Mouse (Mus musculus): ENCODE results near the gene Olfr1497.

DNA sequence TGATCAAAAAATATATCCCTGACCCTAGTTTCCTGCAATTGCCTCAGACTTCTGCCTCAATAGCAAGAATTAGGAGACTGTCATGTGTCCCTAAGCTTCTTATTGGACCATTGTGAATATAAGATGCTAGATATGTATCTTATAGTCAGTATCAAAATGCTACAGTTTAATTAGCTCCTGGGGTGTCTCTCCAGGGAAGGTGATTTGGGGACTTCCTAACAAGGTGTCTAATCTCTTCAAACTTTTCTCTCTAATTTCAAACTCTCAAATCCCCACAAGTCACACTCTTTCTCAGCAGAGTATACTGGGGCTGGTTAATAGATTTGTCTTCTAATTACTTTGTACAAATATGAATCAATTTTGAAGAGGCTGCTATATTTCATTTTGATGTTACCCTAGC, at the start of gene Olfr1497:
- TF ChIP-seq ZC3H11A (IDR thresholded peaks at IDR 0.05; ENCODE audit: low read depth, low read length) = no peak
- TF ChIP-seq SIN3A (IDR thresholded peaks at IDR 0.05; ENCODE audit: low read length) = no peak
- no peak for TF ChIP-seq NRF1 (IDR thresholded peaks at IDR 0.05; ENCODE audit: insufficient read depth, low read depth, low read length, poor library complexity, severe bottlenecking)
- TF ChIP-seq TAL1 (IDR thresholded peaks at IDR 0.05; ENCODE audit: low read length) = no peak
- no peak for TF ChIP-seq CTCF (IDR thresholded peaks at IDR 0.05 in 2 of 3, conservative IDR thresholded peaks at IDR 0.05 in 1 of 3; ENCODE audit: control insufficient read depth in 1 of 3, insufficient read depth in 1 of 3, low read depth in 2 of 3, low read length in 3 of 3, poor library complexity in 1 of 3, severe bottlenecking in 1 of 3)
- no peak for TF ChIP-seq MAFK (IDR thresholded peaks at IDR 0.05; ENCODE audit: borderline replicate concordance, low read depth, low read length)
- no peak for TF ChIP-seq POLR2A (IDR thresholded peaks at IDR 0.05; ENCODE audit: control insufficient read depth in 1 of 2, insufficient read depth in 1 of 2, low read depth in 1 of 2, low read length in 2 of 2, poor library complexity in 1 of 2)
- no peak for TF ChIP-seq GABPA (IDR thresholded peaks at IDR 0.05; ENCODE audit: low read depth, low read length)
- no peak for TF ChIP-seq RAD21 (IDR thresholded peaks at IDR 0.05; ENCODE audit: low read depth, low read length)
- no peak for TF ChIP-seq USF1 (IDR thresholded peaks at IDR 0.05; ENCODE audit: low read depth, low read length)
- no peak for TF ChIP-seq ZMIZ1 (IDR thresholded peaks at IDR 0.05; ENCODE audit: low read depth, low read length)
- TF ChIP-seq MAX (IDR thresholded peaks at IDR 0.05; ENCODE audit: low read length) = no peak
- no peak for TF ChIP-seq ZNF384 (IDR thresholded peaks at IDR 0.05; ENCODE audit: low read depth, low read length)
- no peak for TF ChIP-seq BHLHE40 (IDR thresholded peaks at IDR 0.05; ENCODE audit: borderline replicate concordance, low read depth, low read length)

Measured in MEL (cell line).